Mouse (Mus musculus) small intestine, adult 2 months (tissue): ENCODE measurements at regions not wholly inside any gene's neighbourhood (a gene's known extent, or its start where the extent isn't known, plus 50 kb on each side); places are given as distances from the start of the nearest gene placed in this dataset.
A peak's percentile ranks its signal among the peaks of the same experiment; 100 is the strongest.

Experiments
- H3K27ac ChIP-seq: fragments of 200-500 bp; 2 replicates; pipeline ENCODE4 v1.5.1; 2012; ENCODE audit warnings: low read depth, low read length, control low read depth, inconsistent platforms; ENCODE audit not compliant: insufficient read depth
- H3K27me3 ChIP-seq: fragments of 200-500 bp; 2 replicates; pipeline ENCODE4 v1.6.1; 2012; ENCODE audit warnings: mild to moderate bottlenecking, moderate library complexity, low read length, inconsistent platforms; ENCODE audit not compliant: control insufficient read depth, insufficient read depth
- H3K36me3 ChIP-seq: fragments of 200-500 bp; 2 replicates; pipeline ENCODE4 v1.6.1; 2012; ENCODE audit warnings: mild to moderate bottlenecking, low read length, control low read depth, inconsistent platforms; ENCODE audit not compliant: control insufficient read depth, insufficient read depth
- H3K4me1 ChIP-seq: fragments of 200-500 bp; 2 replicates; pipeline ENCODE4 v1.6.1; 2012; ENCODE audit warnings: low read length, inconsistent platforms, mixed read lengths; ENCODE audit not compliant: control insufficient read depth, insufficient read depth, insufficient read length
- H3K4me3 ChIP-seq: fragments of 200-500 bp; 2 replicates; pipeline ENCODE4 v1.5.1; 2012; ENCODE audit warnings: low read depth, mild to moderate bottlenecking, control low read depth, inconsistent platforms, low read length, moderate library complexity
- CTCF ChIP-seq: fragments of 200-500 bp; IDR thresholded peaks from 2 replicates; pipeline ENCODE4 v1.5.1; 2012; ENCODE audit warnings: low read depth, mild to moderate bottlenecking, control low read depth, inconsistent platforms, low read length, moderate library complexity, mixed read lengths; ENCODE audit not compliant: insufficient replicate concordance, insufficient read length; ENCODE audit errors: extremely low read depth
- POLR2A ChIP-seq: fragments of 200-500 bp; IDR thresholded peaks from 2 replicates; pipeline ENCODE4 v1.6.1; 2012; ENCODE audit warnings: low read depth, mild to moderate bottlenecking, control low read depth, inconsistent platforms, low read length, moderate library complexity
- WGBS: fragments of 180-500 bp; shearing (Covaris S2); methylation state at CpG from one replicate; pipeline ENCODE4 v1.1.7; 2018; 5-methylcytosine and 5-hydroxymethylcytosine counted together

DNA sequence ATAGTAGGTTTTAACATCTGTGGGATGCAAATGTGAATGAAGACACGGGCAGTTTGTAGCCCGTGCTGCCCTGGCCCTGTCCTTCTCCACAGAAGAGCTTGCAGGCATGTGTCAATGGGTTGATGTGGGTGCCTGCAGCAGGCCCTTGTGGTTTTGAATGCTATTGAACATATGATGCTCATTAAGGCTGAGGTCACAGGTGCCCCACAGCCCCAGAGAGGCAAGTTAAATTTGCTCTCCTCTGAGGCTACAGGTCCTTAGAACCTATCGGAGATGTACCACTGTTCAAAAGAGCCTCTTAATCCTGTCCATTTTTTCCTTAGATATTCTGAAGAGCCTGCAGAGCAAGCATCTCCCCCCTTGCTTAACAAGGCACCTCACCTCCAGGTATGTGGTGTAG, 71.7 kb upstream of the Dlg1 start:
- no peaks in the 10 kb centered on the region for H3K36me3 ChIP-seq

DNA sequence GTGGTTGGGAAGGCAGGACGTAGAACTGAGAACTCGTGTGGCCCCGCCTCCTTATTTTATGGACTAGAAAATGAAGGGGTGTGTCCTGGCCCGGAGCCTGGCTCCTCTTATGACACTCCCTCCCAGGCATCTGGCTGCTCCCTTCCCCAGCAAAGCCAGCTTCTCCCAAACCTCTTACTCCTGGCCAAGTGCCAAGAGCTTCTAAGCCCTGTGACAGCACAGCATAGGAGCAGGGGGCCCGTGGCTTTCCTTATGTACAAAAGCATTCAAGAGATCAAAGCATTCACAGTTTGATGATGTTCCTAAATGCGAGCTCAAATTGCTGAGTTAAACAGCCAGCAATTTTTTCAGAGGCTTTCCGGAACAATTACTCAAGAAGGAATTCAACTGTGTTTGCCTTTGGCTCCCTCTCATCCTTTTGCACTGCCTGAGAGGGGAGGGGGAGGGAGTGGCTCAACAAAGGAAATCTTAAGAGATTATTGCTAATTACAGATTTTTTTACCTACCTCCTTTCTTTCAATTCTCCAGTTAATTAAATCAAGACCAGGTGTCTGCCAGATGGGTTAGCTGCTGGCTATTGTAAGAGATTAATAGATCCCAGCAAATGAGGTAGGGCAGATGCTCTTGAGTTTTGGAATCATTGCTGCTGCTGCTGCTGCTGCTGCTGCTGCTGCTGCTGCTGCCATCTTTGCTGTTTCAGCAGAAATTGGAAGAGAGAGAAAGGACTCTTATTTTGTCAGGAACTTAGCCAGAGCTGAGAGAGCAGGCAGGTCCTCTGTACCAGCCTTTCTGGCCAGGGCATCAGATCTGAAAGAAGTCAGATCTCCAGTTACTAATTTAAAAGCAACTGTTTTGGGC, 71.0 kb upstream of the Dlg1 start:
- Histone ChIP-seq H3K27ac (peak overlapping the region; percentile 51), H3K4me1 (peaks cover 5% of the 10 kb centered on the region; the same call in 1 of the 2 replicates), H3K4me3 (no peak overlapping the region), H3K36me3 (no peaks in the 10 kb centered on the region), H3K27me3 (no peaks in the 10 kb centered on the region)
- WGBS: 2% methylated on average over 7 of the region's 7 CpGs
- no peak for TF ChIP-seq POLR2A
- no peak for TF ChIP-seq CTCF

More for the DNA sequence above, 71.7 kb upstream of the Dlg1 start:
- WGBS: 77% methylated on average over 3 of the region's 3 CpGs
- Histone ChIP-seq H3K4me1 (peaks cover 5% of the 10 kb centered on the region; the same call in 1 of the 2 replicates), H3K27me3 (no peaks in the 10 kb centered on the region), H3K4me3 (no peak overlapping the region), H3K27ac (no peak overlapping the region)
- TF ChIP-seq CTCF (no peak), POLR2A (no peak)

DNA sequence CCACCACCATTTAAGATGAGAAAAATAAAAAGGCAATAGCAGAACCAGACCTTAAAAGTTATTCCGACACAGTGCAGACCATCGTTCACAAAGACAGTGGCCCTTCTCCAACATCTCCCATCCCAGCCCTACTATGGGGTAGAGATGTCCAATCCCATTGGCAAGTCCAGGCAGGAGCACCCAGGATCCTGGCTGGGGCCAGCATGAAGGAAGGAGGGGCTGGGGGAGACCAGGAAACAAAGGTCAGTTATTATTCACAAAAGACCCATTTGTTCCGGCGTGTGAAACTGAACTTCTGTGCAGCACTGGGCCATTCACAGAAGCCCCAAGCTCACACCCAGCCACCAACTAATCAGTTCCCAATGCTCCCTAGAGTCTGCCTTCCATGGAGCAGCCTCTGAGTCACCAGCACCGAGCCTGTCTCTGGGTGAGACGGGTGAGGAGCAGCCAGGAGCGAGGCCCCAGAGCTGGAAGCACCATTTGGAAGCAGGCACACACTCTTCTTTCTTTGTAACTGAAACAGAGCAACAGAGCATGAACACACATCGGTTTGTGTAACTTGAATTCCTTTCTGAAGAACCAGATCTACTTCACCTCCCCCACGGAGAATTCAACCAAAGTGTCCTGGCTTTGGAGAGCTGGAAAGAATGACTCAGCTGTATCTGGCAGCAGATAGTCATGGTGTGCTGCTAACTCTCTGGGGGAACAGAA, 70.1 kb upstream of the Dlg1 start:
- TF ChIP-seq POLR2A (no peak), CTCF (no peak)
- no peak overlapping the region for H3K4me3 ChIP-seq
- H3K4me1 ChIP-seq: peaks cover 6% of the 10 kb centered on the region; the same call in 1 of the 2 replicates
- H3K36me3 ChIP-seq: no peaks in the 10 kb centered on the region
- no peaks in the 10 kb centered on the region for H3K27me3 ChIP-seq
- H3K27ac ChIP-seq: peak overlapping the region; percentile 51
- WGBS: 27% methylated on average over 9 of the region's 9 CpGs

DNA sequence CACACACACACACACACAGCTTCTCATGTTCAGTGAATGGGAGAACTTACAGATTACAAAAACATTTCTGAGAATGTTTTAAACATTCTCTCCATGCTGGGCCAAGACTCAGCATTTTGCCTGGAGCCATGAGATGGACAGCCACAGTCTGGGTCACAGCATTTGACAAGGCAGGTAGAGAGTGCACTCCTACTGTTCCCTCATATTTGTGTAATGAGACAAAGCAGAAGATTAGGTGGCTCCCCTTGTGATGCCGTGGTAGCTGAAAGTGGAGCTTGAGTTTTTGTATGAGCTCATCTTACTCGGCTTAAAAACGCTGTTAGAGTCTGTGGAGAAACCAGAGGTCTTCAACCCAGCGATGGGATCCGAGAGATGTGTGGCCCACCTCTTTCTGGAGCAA, 65.3 kb upstream of the Dlg1 start:
- Histone ChIP-seq H3K4me1 (peaks cover 3% of the 10 kb centered on the region; the same call in 1 of the 2 replicates), H3K4me3 (no peak overlapping the region), H3K36me3 (no peaks in the 10 kb centered on the region), H3K27ac (no peak overlapping the region), H3K27me3 (no peaks in the 10 kb centered on the region)
- 96% methylated on average over 5 of the region's 5 CpGs for WGBS
- TF ChIP-seq CTCF (no peak), POLR2A (no peak)

DNA sequence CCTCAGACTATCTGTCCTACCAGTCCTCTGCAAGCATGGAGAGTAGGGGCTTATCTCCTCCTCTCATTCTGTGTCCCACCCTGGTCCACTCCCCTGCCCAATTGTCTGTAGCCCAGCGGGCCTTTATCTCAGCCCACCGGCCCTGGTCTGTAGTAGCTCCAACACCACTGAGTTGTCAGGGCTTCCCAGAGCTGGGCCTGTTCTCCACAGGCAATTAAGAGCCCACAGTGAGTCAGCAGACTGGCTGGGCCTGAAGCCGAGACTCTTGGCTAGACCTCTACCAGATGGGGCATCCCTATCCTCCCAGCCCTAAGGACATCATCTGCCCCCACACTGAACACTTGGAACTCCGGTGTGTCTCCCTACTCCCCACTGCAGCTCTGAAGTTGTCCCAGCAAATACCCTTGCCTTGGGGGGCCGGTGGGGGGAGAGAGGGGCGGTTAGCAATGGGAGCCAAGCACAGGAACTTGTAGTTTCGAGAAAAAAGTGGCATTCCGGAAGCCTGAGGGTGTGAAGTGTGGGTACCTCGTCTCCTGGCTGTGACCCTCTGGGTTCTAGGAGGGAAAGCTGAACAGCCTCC, 64.7 kb upstream of the Dlg1 start:
- Histone ChIP-seq H3K36me3 (no peaks in the 10 kb centered on the region), H3K27me3 (no peaks in the 10 kb centered on the region), H3K4me1 (peaks cover 3% of the 10 kb centered on the region; the same call in 1 of the 2 replicates), H3K4me3 (no peak overlapping the region), H3K27ac (no peak overlapping the region)
- no peak for TF ChIP-seq POLR2A
- no peak for TF ChIP-seq CTCF
- 83% methylated on average over 9 of the region's 9 CpGs for WGBS

DNA sequence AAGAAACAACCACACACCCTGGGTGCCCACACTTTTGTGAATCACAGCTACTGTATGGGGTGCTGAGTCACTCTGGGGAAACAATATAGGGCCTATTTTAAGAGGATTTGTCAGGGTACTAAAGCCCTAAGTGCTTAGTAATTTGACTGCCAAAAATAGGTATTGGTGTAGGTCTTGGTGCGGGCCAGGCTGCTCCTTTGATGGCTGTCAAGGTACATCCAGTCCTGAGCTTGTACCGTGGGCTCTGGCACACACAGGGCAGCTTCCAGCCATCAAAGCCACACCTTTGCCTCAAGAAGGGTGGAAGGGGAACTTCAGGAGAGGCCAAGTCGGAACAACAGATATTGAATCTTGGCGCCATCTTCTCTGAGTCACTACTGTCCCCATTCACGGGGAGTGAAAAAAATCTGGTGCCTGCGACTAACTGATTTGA, 64.2 kb upstream of the Dlg1 start:
- no peaks in the 10 kb centered on the region for H3K27me3 ChIP-seq

DNA sequence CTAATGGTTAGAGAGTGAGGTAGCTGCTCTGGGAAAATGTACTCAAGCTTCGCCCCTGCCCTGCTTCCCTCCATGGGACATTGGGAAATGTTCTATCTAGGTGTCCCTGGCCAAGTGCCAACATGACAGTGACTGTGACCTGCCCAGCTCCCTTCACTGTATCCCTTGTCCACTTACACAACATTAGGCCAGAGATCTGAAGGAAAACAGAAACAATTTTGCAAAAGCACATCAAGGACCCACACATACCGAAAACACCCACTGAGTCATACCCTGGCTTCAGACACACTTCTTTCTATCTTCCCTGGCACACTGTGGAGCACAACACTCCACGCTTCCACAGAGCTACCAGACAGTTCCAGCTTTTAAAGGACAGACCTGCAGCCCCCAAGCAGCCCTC, 62.0 kb upstream of the Dlg1 start:
- WGBS: 94% methylated on average over 3 of the region's 3 CpGs
- Histone ChIP-seq H3K27ac (no peak overlapping the region), H3K4me3 (no peak overlapping the region), H3K4me1 (peaks cover 3% of the 10 kb centered on the region; the same call in 1 of the 2 replicates), H3K36me3 (no peaks in the 10 kb centered on the region), H3K27me3 (no peaks in the 10 kb centered on the region)
- TF ChIP-seq POLR2A (no peak), CTCF (no peak)

More for the DNA sequence above, 64.2 kb upstream of the Dlg1 start:
- Histone ChIP-seq H3K27ac (no peak overlapping the region), H3K4me1 (peaks cover 3% of the 10 kb centered on the region; the same call in 1 of the 2 replicates), H3K36me3 (no peaks in the 10 kb centered on the region), H3K4me3 (no peak overlapping the region)
- 75% methylated on average over 6 of the region's 6 CpGs for WGBS
- no peak for TF ChIP-seq POLR2A
